Mouse (Mus musculus): ENCODE results near the gene Ssu72. TPM values are rescaled to one million over a fixed set of nuclear protein-coding genes. Genes with fewer than 3 reads are reported as not detected.

Ssu72 gene
- polyA plus RNA-seq, 1 experiment from 2014 or later = 152 TPM

GRCm38 (mm10) chr4:155770626-155771025 lies 66.0 kb downstream of the Ssu72 start:
- DNase-seq (ENCODE audit: low spot score) = no peak
- H3K9me3 ChIP-seq = no peaks in the 10 kb centered on the region
- peaks cover 35% of the 10 kb centered on the region for H3K4me1 ChIP-seq
- peak overlapping the region; percentile 66 for H3K4me3 ChIP-seq
- peaks cover 52% of the 10 kb centered on the region for H3K27me3 ChIP-seq (ENCODE audit: insufficient read depth, poor library complexity, severe bottlenecking)
- H3K27ac ChIP-seq = peak overlapping the region; percentile 92
- WGBS = 43% methylated on average over 24 of the region's 24 CpGs
- H3K36me3 ChIP-seq = no peaks in the 10 kb centered on the region

- H3K27me3 ChIP-seq (ENCODE audit: insufficient read depth, poor library complexity, severe bottlenecking) = peaks cover 56% of the 10 kb centered on the region
- H3K27ac ChIP-seq = no peak overlapping the region
- peaks cover 42% of the 10 kb centered on the region for H3K4me1 ChIP-seq
- WGBS = 73% methylated on average over 2 of the region's 2 CpGs
- no peak for DNase-seq (ENCODE audit: low spot score)
- no peaks in the 10 kb centered on the region for H3K9me3 ChIP-seq
- no peak overlapping the region for H3K4me3 ChIP-seq
- no peaks in the 10 kb centered on the region for H3K36me3 ChIP-seq
These were observed 67.1 kb downstream of the Ssu72 start for GRCm38 (mm10) chr4:155771706-155772105.

- WGBS = 76% methylated on average over 13 of the region's 13 CpGs
- no peak overlapping the region for H3K4me3 ChIP-seq
- peaks cover 50% of the 10 kb centered on the region for H3K4me1 ChIP-seq
- no peak overlapping the region for H3K27ac ChIP-seq
- H3K27me3 ChIP-seq (ENCODE audit: insufficient read depth, poor library complexity, severe bottlenecking) = peaks cover 56% of the 10 kb centered on the region
- H3K9me3 ChIP-seq = no peaks in the 10 kb centered on the region
- no peak for DNase-seq (ENCODE audit: low spot score)
- H3K36me3 ChIP-seq = no peaks in the 10 kb centered on the region
These were observed 68.2 kb downstream of the Ssu72 start for GRCm38 (mm10) chr4:155772786-155773185.

DNA sequence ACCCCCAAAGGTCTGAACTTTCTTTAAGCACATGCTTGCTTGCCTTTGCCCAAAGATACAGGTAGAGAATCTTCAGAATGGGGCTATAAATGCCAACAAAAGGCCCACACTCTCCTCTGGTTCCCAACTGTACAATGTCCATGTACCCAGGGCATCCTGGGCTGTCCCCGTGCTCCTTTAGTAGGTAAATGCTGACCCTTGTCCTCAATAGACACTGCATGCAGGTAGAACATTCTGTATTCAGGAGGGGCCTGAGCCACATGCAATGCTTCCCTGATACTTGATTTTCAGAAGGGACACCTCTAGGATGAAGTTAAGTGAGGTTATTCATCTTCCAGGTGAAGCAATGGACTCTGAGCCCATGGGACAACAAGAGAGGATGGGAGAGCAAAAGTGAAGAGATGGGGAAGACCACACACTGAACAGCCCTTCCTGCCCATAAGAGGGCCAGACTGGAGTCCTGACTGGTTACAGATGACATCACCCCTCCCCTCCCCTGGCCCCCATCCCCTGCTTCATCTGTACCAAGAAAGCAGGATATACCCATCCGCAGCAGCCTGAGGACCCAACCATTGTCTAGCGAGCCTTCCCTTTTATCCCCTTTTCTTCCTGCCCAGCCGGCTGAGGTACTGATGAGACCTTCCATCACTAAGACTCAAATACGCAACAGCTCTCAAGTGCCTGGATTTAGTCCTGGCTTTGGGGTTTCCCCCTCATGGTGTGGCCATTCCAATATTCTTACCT lies 68.9 kb downstream of the Ssu72 start:
- Histone ChIP-seq H3K9me3 (no peaks in the 10 kb centered on the region), H3K4me3 (peak overlapping the region; percentile 59), H3K27me3 (ENCODE audit: insufficient read depth, poor library complexity, severe bottlenecking) (peaks cover 56% of the 10 kb centered on the region), H3K4me1 (peaks cover 52% of the 10 kb centered on the region), H3K27ac (peak overlapping the region; percentile 64; the same call in 1 of the 2 replicates), H3K36me3 (no peaks in the 10 kb centered on the region)
- DNase-seq (ENCODE audit: low spot score) = no peak
- 41% methylated on average over 5 of the region's 5 CpGs for WGBS

- peak; percentile 94 for DNase-seq (ENCODE audit: low spot score)
- H3K9me3 ChIP-seq = no peaks in the 10 kb centered on the region
- peaks cover 52% of the 10 kb centered on the region for H3K4me1 ChIP-seq
- WGBS = 3% methylated on average over 35 of the region's 35 CpGs
- H3K4me3 ChIP-seq = peak within 1 kb of the TSS; percentile 59
- peak within 1 kb of the TSS; percentile 64 for H3K27ac ChIP-seq
- no peaks in the 10 kb centered on the region for H3K36me3 ChIP-seq
- H3K27me3 ChIP-seq (ENCODE audit: insufficient read depth, poor library complexity, severe bottlenecking) = peaks cover 56% of the 10 kb centered on the region
These were observed 69.7 kb downstream of the Ssu72 start, which contains the start of gene Vwa1 for GRCm38 (mm10) chr4:155774280-155774754. TSS of gene Vwa1 (minus strand) at chr4:155774698.

DNA sequence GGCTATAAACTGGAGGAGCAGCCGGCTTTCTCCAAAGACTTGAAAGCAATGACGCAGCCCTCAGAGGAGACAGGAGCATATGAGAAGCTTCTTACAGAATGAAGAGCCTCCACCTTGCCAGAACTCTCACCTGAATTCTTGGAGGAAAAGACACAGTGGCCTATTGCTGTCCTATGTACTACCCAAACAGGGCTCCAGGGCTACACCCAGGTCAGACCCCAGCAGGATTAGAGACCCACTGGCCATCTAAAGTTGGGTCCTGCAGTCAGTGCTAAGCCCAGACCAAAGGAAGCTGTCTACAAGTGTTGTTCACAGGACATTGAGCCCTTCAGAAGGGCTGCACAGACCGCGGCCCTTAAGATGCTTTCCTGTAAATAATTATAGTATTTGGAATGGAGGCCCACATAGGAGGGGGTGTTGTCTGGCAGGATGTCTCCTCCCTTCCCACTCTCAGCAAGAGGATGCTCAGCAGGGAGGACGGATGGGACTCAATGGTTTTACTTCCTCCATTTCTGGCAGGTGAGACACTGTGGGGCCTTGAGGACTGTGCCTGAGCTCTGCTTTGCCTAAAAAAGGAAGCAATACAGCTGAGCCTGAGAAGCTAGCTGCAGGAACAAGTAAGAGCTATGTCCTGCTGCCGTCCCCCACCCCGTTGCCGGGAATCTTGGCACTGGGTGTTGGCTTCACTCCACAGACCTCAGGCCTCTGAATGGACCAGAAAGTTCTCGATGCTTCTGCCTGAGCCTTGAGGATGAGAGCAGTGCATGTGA lies 70.6 kb downstream of the Ssu72 start:
- Histone ChIP-seq H3K4me1 (peaks cover 48% of the 10 kb centered on the region), H3K4me3 (peak overlapping the region; percentile 59; the same call in 1 of the 2 replicates), H3K36me3 (no peaks in the 10 kb centered on the region), H3K27me3 (ENCODE audit: insufficient read depth, poor library complexity, severe bottlenecking) (peaks cover 56% of the 10 kb centered on the region), H3K9me3 (no peaks in the 10 kb centered on the region), H3K27ac (peak overlapping the region; percentile 59; the same call in 1 of the 2 replicates)
- WGBS = 52% methylated on average over 9 of the region's 9 CpGs
- no peak for DNase-seq (ENCODE audit: low spot score)

- Histone ChIP-seq H3K27ac (peak overlapping the region; percentile 30; the same call in 1 of the 2 replicates), H3K27me3 (ENCODE audit: insufficient read depth, poor library complexity, severe bottlenecking) (peaks cover 52% of the 10 kb centered on the region), H3K36me3 (no peaks in the 10 kb centered on the region), H3K9me3 (no peaks in the 10 kb centered on the region), H3K4me1 (peaks cover 44% of the 10 kb centered on the region), H3K4me3 (no peak overlapping the region)
- DNase-seq (ENCODE audit: low spot score) = no peak
- WGBS = 74% methylated on average over 3 of the region's 3 CpGs
These were observed 71.3 kb downstream of the Ssu72 start for GRCm38 (mm10) chr4:155775855-155776254.

DNA sequence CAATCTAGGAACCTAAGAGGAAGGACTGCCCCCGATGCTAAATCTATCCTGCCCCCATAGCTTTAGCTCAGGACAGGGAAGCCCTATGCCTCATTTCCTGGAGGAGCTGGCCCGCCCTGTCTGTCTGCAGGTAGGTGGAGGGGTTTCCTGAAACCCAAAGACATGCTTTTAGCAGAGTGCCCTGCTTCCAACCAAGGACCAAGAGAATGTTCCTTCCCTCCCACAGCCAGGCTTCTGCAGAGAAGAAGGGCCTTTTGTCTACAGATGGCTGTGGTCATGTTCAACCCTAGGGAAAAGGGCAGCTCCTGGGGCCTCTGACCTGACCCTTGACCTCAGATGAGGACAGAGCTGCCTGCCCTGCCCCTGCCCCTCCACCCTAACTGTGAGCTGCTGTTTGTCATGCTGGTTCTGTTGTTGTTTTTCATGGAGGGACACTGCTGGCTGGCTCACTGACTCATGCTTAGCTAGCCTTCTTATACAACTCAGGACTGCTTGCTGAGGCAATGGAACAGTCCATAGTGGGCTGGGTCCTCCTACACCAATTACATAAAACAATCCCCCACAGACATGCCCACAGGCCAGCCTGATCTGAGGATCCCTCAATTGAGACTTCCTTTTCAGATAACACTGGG lies 72.2 kb downstream of the Ssu72 start:
- Histone ChIP-seq H3K4me1 (peaks cover 47% of the 10 kb centered on the region), H3K9me3 (no peaks in the 10 kb centered on the region), H3K36me3 (no peaks in the 10 kb centered on the region), H3K27me3 (ENCODE audit: insufficient read depth, poor library complexity, severe bottlenecking) (peaks cover 42% of the 10 kb centered on the region), H3K27ac (no peak overlapping the region), H3K4me3 (no peak overlapping the region)
- 42% methylated on average over 2 of the region's 2 CpGs for WGBS
- DNase-seq (ENCODE audit: low spot score) = no peak

DNA sequence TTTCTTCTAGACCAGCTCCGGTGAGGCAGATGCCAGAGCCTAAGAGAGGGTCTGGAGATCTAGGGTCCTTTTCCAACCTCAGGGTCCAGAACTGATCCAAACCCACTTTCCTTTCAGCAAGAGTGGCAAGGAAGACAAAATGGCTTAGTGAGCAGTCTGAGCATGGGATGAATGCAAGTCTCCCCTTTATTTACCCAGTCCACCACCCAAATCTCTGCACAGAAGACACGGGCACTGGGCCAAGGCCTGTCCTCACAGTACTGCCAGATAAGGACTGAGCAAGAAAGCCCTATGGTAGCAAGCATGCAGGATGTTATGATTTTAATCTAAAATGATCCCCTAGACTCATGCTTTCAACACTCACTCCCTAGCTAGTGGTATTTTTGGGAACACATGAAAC lies 73.2 kb downstream of the Ssu72 start:
- Histone ChIP-seq H3K27me3 (ENCODE audit: insufficient read depth, poor library complexity, severe bottlenecking) (peaks cover 32% of the 10 kb centered on the region), H3K27ac (no peak overlapping the region), H3K4me1 (peaks cover 47% of the 10 kb centered on the region), H3K9me3 (no peaks in the 10 kb centered on the region), H3K4me3 (no peak overlapping the region), H3K36me3 (no peaks in the 10 kb centered on the region)
- DNase-seq (ENCODE audit: low spot score) = no peak
- 75% methylated on average over 2 of the region's 2 CpGs for WGBS

- Histone ChIP-seq H3K36me3 (no peaks in the 10 kb centered on the region), H3K9me3 (no peaks in the 10 kb centered on the region), H3K27me3 (ENCODE audit: insufficient read depth, poor library complexity, severe bottlenecking) (peaks cover 15% of the 10 kb centered on the region), H3K4me3 (no peak overlapping the region), H3K27ac (no peak overlapping the region; the same call in 1 of the 2 replicates), H3K4me1 (peaks cover 45% of the 10 kb centered on the region)
- 84% methylated on average over 4 of the region's 4 CpGs for WGBS
- no peak for DNase-seq (ENCODE audit: low spot score)
These were observed 74.9 kb downstream of the Ssu72 start for GRCm38 (mm10) chr4:155779498-155779897.

GRCm38 (mm10) chr4:155780895-155781294 lies 76.3 kb downstream of the Ssu72 start:
- 19% methylated on average over 6 of the region's 6 CpGs for WGBS

More at GRCm38 (mm10) chr4:155780895-155781294, 76.3 kb downstream of the Ssu72 start:
- H3K9me3 ChIP-seq = no peaks in the 10 kb centered on the region
- H3K27me3 ChIP-seq (ENCODE audit: insufficient read depth, poor library complexity, severe bottlenecking) = peaks cover 2% of the 10 kb centered on the region; the same call in 1 of the 2 replicates
- DNase-seq (ENCODE audit: low spot score) = no peak
- H3K4me1 ChIP-seq = peaks cover 42% of the 10 kb centered on the region
- H3K36me3 ChIP-seq = no peaks in the 10 kb centered on the region
- H3K27ac ChIP-seq = peak overlapping the region; percentile 56
- H3K4me3 ChIP-seq = no peak overlapping the region

All from heart, embryonic 10.5 days (tissue).